Mouse (Mus musculus) heart, adult 9 months (tissue): ENCODE measurements at regions not wholly inside any gene's neighbourhood (a gene's known extent, or its start where the extent isn't known, plus 50 kb on each side); places are given as distances from the start of the nearest gene placed in this dataset.

Experiments
- DNase-seq, 2 experiments: peaks; one replicate each; pipeline ENCODE4 v3.0.0; 2022; ENCODE audit warnings: low spot score in 2 of 2

GRCm38 (mm10) chr3:52444420-52445119 is 176.4 kb downstream of the Foxo1 start:
- DNase-seq, result no peak

GRCm38 (mm10) chr3:52443856-52444255 is 175.7 kb downstream of the Foxo1 start:
- DNase-seq, result peak; percentile 85 to 94

DNA sequence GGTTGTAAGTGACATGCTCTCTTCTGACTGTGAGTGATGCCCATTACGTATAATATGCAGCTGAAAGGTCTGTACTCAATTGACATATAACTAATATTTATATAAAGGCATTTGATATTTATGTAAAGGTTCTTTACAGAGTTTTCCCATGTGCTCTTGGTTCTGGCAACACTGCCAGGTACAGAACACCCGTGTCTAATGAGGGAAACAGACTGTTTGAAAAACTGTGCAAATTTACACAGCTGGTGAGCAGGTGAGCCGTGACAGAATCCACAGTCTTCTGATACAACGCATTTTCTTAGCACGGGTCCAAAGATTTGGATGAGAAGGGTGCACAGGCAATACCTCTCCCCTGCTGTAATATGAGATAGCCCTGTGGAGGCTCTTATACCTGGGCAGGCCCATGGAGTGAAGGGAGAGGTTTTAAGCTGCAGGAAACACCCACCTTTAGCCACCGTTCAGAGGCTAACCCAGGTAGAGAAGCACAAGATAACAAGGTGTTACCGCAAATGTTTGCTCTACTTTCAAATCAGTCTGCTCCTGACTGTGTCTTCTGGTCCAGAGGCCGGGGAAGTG is 161.0 kb downstream of the Foxo1 start:
- DNase-seq, result no peak

GRCm38 (mm10) chr3:52422826-52423225 is 154.7 kb downstream of the Foxo1 start:
- no peak for DNase-seq

DNA sequence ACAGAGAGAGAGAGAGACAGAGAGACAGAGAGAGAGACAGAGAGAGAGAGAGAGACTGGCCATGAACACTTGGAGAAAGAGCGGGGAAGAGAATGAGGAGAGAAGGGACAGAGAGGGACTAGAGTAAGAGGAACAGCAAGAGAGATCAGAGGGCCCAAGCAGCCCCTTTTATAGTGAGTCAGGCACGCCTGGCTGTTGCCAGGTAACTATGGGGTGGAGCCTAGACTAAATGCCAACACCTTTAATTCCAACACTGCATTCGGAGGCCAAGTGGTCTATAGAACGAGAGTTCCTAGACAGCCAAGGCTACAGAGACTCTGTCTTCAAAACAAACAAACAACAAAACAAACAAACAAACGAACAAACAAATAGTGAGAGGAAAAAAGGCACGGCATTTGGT is 148.1 kb downstream of the Foxo1 start:
- DNase-seq, result no peak

GRCm38 (mm10) chr3:52415361-52415760 is 147.2 kb downstream of the Foxo1 start:
- no peak for DNase-seq

- no peak for DNase-seq
Measured at GRCm38 (mm10) chr3:52414017-52414416, 145.9 kb downstream of the Foxo1 start.

DNA sequence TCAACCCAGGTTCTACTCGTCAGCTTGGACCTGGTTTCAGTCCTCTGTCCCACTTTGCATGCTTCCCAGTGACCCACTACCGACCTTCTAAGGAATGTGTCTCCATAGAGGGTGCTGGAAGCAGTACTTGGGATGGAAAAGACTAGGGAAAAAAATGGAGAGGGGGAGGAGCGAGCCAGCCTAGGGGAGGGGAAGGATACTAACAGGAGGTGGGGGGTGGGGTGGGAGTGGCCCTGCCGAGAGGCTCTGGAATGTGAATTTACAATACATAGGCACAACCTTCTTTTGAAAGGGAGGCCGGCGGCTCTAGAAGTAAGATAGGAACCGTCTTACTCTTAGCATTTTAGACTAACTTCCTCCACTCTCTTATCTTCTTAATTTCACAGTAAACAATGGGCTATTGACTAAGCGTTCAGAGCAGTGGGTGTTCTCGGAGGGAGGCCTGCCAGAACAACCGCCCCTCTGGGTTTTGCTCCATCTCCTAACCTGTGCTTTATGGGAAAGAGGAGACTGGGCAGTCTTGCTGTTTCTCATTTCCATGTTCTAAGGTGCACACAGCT is 145.1 kb downstream of the Foxo1 start:
- no peak for DNase-seq

DNA sequence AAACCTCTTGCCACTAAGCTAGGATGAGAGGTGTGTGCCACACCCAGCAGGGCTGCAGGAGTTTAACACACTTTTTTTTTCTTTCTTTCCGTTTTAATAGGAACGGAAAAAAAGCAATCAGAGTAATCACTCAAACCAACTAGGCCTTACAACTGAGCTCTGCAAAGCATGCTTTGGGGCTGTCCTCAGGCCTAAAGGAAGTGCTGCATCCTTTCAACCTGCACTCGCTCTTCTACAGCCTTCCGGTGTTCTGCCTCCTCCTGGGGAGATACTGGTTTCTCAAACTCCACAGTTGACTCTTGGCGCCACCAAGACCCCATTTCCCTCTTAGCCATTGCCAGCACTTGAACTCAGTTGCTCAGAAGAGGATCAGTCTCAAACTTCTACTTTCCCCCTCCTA is 143.2 kb downstream of the Foxo1 start:
- DNase-seq, result no peak

DNA sequence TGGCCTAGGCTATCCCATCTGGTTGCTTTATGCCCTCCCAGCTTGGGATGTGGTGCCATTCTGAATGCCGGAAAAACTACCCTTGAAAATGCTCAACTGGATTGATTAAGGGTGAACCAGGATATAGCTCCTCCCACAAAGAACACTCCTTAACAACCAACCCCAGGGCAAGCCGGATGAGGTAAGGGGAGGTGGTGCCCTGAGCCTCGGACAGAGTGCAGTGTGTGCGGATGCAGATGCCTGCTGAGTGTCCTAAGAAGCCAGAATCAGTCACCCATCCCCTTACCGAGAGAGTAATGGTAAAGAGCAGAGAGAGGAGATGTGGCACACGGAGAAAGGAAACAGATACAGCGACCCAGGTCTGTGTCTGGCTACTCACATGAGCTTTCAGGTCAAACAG is 141.3 kb downstream of the Foxo1 start:
- DNase-seq, result no peak

- no peak for DNase-seq
Measured at GRCm38 (mm10) chr3:52406778-52407318, 138.7 kb downstream of the Foxo1 start.

DNA sequence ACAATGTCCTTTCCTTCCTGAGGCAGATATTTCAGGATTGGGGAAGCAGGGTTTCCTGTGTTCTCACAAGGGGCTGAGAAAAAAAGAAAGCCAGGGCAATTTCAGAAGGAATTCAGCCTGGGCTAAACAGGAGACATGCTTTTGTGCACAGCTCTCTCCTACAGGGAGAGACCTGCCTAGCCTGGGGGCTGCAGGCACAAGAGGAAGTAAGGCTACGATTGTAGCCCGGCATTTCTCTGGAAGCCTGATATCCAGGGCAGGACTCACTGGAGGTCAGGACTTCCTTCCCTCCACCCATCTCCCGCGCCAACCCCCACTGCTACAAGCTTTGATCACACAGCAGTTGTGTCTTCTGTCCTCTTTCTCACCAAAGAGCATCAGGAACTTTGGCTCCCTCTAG is 136.5 kb downstream of the Foxo1 start:
- DNase-seq, result peak; percentile 62 to 81

GRCm38 (mm10) chr3:52403032-52403431 is 134.9 kb downstream of the Foxo1 start:
- DNase-seq, result no peak
